Mouse (Mus musculus): ENCODE measurements at regions not wholly inside any gene's neighbourhood (a gene's known extent, or its start where the extent isn't known, plus 50 kb on each side); places are given as distances from the start of the nearest gene placed in this dataset.
"Not testable (repeated sequence)": the region's sequence is repeated elsewhere in the genome, so short reads cannot be mapped to it uniquely, and the experiment has no call there.

- ATAC-seq; H3K9ac ChIP-seq (replicated peaks); H3K4me3 ChIP-seq (ENCODE audit: low read depth, low read length); H3K4me1 ChIP-seq (ENCODE audit: insufficient read depth); H3K9me3 ChIP-seq (ENCODE audit: low read length); H3K27ac ChIP-seq (ENCODE audit: low read depth); H3K27me3 ChIP-seq (ENCODE audit: insufficient read depth, low read length); H3K4me2 ChIP-seq (ENCODE audit: low read depth, low read length); H3K36me3 ChIP-seq (replicated peaks; ENCODE audit: insufficient read depth, low read length): not testable (repeated sequence)
- 61% methylated on average over 8 of the region's 8 CpGs for WGBS (ENCODE audit: insufficient replicate concordance)
- TF ChIP-seq CTCF (IDR thresholded peaks at IDR 0.05; ENCODE audit: low read depth), result peak; percentile 67
- DNase-seq, result peak; percentile 33
Observed at GRCm38 (mm10) chr12:114047991-114048390, 504.3 kb downstream of the Adam6a start.

DNA sequence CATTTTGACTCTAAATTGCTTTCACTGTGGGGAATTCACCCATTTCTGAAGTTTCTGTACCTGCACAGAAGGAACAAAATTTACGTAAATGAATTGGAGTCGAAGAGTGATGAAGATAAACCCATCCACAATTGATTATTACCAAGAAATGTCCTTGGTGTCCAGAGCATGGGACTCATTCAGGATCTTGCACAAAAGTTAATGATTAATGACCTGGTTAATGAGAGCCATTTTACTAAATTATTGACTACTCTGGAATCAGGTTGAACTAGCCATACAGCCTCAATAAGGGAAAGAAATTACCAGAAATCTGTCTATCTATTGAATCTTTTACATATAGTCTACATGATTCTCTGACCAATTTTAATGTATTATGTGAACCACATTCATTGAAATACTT lies 509.6 kb downstream of the Adam6a start:
- Histone ChIP-seq H3K27ac (ENCODE audit: low read depth) (no peak overlapping the region), H3K4me3 (ENCODE audit: low read depth, low read length) (no peak overlapping the region), H3K4me1 (ENCODE audit: insufficient read depth) (no peaks in the 10 kb centered on the region), H3K4me2 (ENCODE audit: low read depth, low read length) (no peak overlapping the region), H3K9me3 (ENCODE audit: low read length) (no peaks in the 10 kb centered on the region), H3K9ac (replicated peaks) (no peak overlapping the region), H3K27me3 (ENCODE audit: insufficient read depth, low read length) (no peaks in the 10 kb centered on the region), H3K36me3 (replicated peaks; ENCODE audit: insufficient read depth, low read length) (no peaks in the 10 kb centered on the region)
- 72% methylated on average over 2 of the region's 2 CpGs for WGBS (ENCODE audit: insufficient replicate concordance)
- TF ChIP-seq EP300 (IDR thresholded peaks at IDR 0.05; ENCODE audit: low read depth) (no peak), CTCF (IDR thresholded peaks at IDR 0.05; ENCODE audit: low read depth) (no peak)
- no peak for DNase-seq
- no peak for ATAC-seq

- no peaks in the 10 kb centered on the region for H3K4me1 ChIP-seq (ENCODE audit: insufficient read depth)
- H3K27me3 ChIP-seq (ENCODE audit: insufficient read depth, low read length), result no peaks in the 10 kb centered on the region
- ATAC-seq (no peak), DNase-seq (no peak)
- H3K9ac ChIP-seq (replicated peaks), result no peak overlapping the region
- no peak overlapping the region for H3K27ac ChIP-seq (ENCODE audit: low read depth)
- no peaks in the 10 kb centered on the region for H3K36me3 ChIP-seq (replicated peaks; ENCODE audit: insufficient read depth, low read length)
- TF ChIP-seq CTCF (IDR thresholded peaks at IDR 0.05; ENCODE audit: low read depth) (no peak), EP300 (IDR thresholded peaks at IDR 0.05; ENCODE audit: low read depth) (no peak)
- H3K9me3 ChIP-seq (ENCODE audit: low read length), result 0 out of 2 replicates have a peak, but pooled peaks cover 1% of the 10 kb centered on the region
- no peak overlapping the region for H3K4me3 ChIP-seq (ENCODE audit: low read depth, low read length)
- no peak overlapping the region for H3K4me2 ChIP-seq (ENCODE audit: low read depth, low read length)
- WGBS (ENCODE audit: insufficient replicate concordance), result 43% methylated on average over 3 of the region's 3 CpGs
Observed at GRCm38 (mm10) chr12:114059615-114060014, 515.9 kb downstream of the Adam6a start.

DNA sequence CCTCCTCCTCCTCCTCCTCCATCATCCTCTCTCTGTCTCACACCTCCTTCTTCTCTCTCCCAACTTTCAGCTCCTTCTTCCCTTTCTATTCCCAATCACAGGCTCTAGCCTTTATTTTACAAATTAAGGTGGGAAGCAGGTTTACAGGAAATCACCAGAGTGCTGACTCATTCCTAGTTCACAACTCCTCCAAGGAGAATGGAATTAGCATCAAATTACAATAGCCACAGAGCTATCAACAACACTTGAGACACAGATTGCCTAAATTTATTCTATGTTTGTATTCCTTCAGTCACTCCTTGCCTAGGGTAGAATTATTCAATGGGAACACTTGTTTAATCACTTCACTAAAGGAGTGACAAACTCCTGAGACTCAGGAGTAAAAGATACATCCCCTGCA lies 523.5 kb downstream of the Adam6a start:
- no peaks in the 10 kb centered on the region for H3K27me3 ChIP-seq (ENCODE audit: insufficient read depth, low read length)
- TF ChIP-seq CTCF (IDR thresholded peaks at IDR 0.05; ENCODE audit: low read depth), result no peak
- no peak for TF ChIP-seq EP300 (IDR thresholded peaks at IDR 0.05; ENCODE audit: low read depth)
- no peak overlapping the region for H3K9ac ChIP-seq (replicated peaks)
- no peak overlapping the region for H3K27ac ChIP-seq (ENCODE audit: low read depth)
- ATAC-seq (no peak), DNase-seq (no peak)
- no peak overlapping the region for H3K4me2 ChIP-seq (ENCODE audit: low read depth, low read length)
- H3K4me1 ChIP-seq (ENCODE audit: insufficient read depth), result no peaks in the 10 kb centered on the region
- H3K9me3 ChIP-seq (ENCODE audit: low read length), result 0 out of 2 replicates have a peak, but pooled peaks cover 3% of the 10 kb centered on the region
- H3K36me3 ChIP-seq (replicated peaks; ENCODE audit: insufficient read depth, low read length), result no peaks in the 10 kb centered on the region
- H3K4me3 ChIP-seq (ENCODE audit: low read depth, low read length), result no peak overlapping the region

GRCm38 (mm10) chr12:114108731-114109130 lies 565.0 kb downstream of the Adam6a start:
- H3K36me3 ChIP-seq (replicated peaks; ENCODE audit: insufficient read depth, low read length); H3K27me3 ChIP-seq (ENCODE audit: insufficient read depth, low read length); H3K27ac ChIP-seq (ENCODE audit: low read depth); H3K9me3 ChIP-seq (ENCODE audit: low read length); H3K4me1 ChIP-seq (ENCODE audit: insufficient read depth); H3K9ac ChIP-seq (replicated peaks); ATAC-seq; H3K4me2 ChIP-seq (ENCODE audit: low read depth, low read length); DNase-seq; H3K4me3 ChIP-seq (ENCODE audit: low read depth, low read length): not testable (repeated sequence)
- WGBS (ENCODE audit: insufficient replicate concordance), result 59% methylated on average over 4 of the region's 4 CpGs

GRCm38 (mm10) chr12:114134897-114135296 lies 591.2 kb downstream of the Adam6a start:
- DNase-seq (no peak), ATAC-seq (no peak)
- no peak overlapping the region for H3K4me2 ChIP-seq (ENCODE audit: low read depth, low read length)
- H3K27me3 ChIP-seq (ENCODE audit: insufficient read depth, low read length), result no peaks in the 10 kb centered on the region
- H3K27ac ChIP-seq (ENCODE audit: low read depth), result no peak overlapping the region
- no peak for TF ChIP-seq CTCF (IDR thresholded peaks at IDR 0.05; ENCODE audit: low read depth)
- no peaks in the 10 kb centered on the region for H3K36me3 ChIP-seq (replicated peaks; ENCODE audit: insufficient read depth, low read length)
- H3K4me3 ChIP-seq (ENCODE audit: low read depth, low read length), result no peak overlapping the region
- H3K9me3 ChIP-seq (ENCODE audit: low read length), result no peaks in the 10 kb centered on the region; the same call in 1 of the 2 replicates
- whole genome bisulfite sequencing (ENCODE audit: insufficient replicate concordance), result 64% methylated on average over 1 of the region's 1 CpGs
- no peak overlapping the region for H3K9ac ChIP-seq (replicated peaks)
- no peaks in the 10 kb centered on the region for H3K4me1 ChIP-seq (ENCODE audit: insufficient read depth)

GRCm38 (mm10) chr12:114148779-114149178 lies 605.1 kb downstream of the Adam6a start:
- ATAC-seq, result no peak
- no peak for DNase-seq
- no peak overlapping the region for H3K9ac ChIP-seq (replicated peaks)
- H3K4me1 ChIP-seq (ENCODE audit: insufficient read depth), result no peaks in the 10 kb centered on the region
- H3K27ac ChIP-seq (ENCODE audit: low read depth), result no peak overlapping the region
- H3K9me3 ChIP-seq (ENCODE audit: low read length), result no peaks in the 10 kb centered on the region
- no peak overlapping the region for H3K4me3 ChIP-seq (ENCODE audit: low read depth, low read length)
- 81% methylated on average over 4 of the region's 4 CpGs for WGBS (ENCODE audit: insufficient replicate concordance)
- no peaks in the 10 kb centered on the region for H3K27me3 ChIP-seq (ENCODE audit: insufficient read depth, low read length)
- H3K4me2 ChIP-seq (ENCODE audit: low read depth, low read length), result no peak overlapping the region
- no peaks in the 10 kb centered on the region for H3K36me3 ChIP-seq (replicated peaks; ENCODE audit: insufficient read depth, low read length)
- TF ChIP-seq EP300 (IDR thresholded peaks at IDR 0.05; ENCODE audit: low read depth), result no peak
- TF ChIP-seq CTCF (IDR thresholded peaks at IDR 0.05; ENCODE audit: low read depth), result no peak
